Mouse (Mus musculus): ENCODE results near the gene Swap70. TPM values are rescaled to one million over a fixed set of nuclear protein-coding genes. Genes with fewer than 3 reads are reported as not detected.
A peak's percentile ranks its signal among the peaks of the same experiment; 100 is the strongest.

The Swap70 gene
- polyA plus RNA-seq, 1 experiment = 9.8 TPM

GRCm38 (mm10) chr7:110253861-110254260, 32.4 kb downstream of the Swap70 start:
- TF ChIP-seq CTCF (IDR thresholded peaks at IDR 0.05; ENCODE audit: extremely low read depth, insufficient read depth, low read length) (no peak), POLR2A (IDR thresholded peaks at IDR 0.05; ENCODE audit: extremely low read depth, insufficient read depth, low read length) (no peak)
- Histone ChIP-seq H3K4me3 (ENCODE audit: insufficient read depth, low read length) (no peak overlapping the region), H3K4me1 (ENCODE audit: control insufficient read depth, insufficient read depth, low read length) (no peaks in the 10 kb centered on the region), H3K27ac (ENCODE audit: insufficient read depth, low read length) (no peak overlapping the region)

- Histone ChIP-seq H3K27ac (ENCODE audit: insufficient read depth, low read length) (no peak overlapping the region), H3K4me3 (ENCODE audit: insufficient read depth, low read length) (no peak overlapping the region), H3K4me1 (ENCODE audit: control insufficient read depth, insufficient read depth, low read length) (no peaks in the 10 kb centered on the region)
- TF ChIP-seq POLR2A (IDR thresholded peaks at IDR 0.05; ENCODE audit: extremely low read depth, insufficient read depth, low read length) = no peak
- no peak for TF ChIP-seq CTCF (IDR thresholded peaks at IDR 0.05; ENCODE audit: extremely low read depth, insufficient read depth, low read length)
Observed at GRCm38 (mm10) chr7:110254395-110254794, 32.9 kb downstream of the Swap70 start.

- no peak overlapping the region for H3K27ac ChIP-seq (ENCODE audit: insufficient read depth, low read length)
- TF ChIP-seq POLR2A (IDR thresholded peaks at IDR 0.05; ENCODE audit: extremely low read depth, insufficient read depth, low read length) = no peak
- TF ChIP-seq CTCF (IDR thresholded peaks at IDR 0.05; ENCODE audit: extremely low read depth, insufficient read depth, low read length) = no peak
- no peak overlapping the region for H3K4me3 ChIP-seq (ENCODE audit: insufficient read depth, low read length)
- H3K4me1 ChIP-seq (ENCODE audit: control insufficient read depth, insufficient read depth, low read length) = peaks cover 2% of the 10 kb centered on the region
Observed at GRCm38 (mm10) chr7:110257059-110257458, 35.5 kb downstream of the Swap70 start.

- Histone ChIP-seq H3K4me3 (ENCODE audit: insufficient read depth, low read length) (no peak overlapping the region), H3K4me1 (ENCODE audit: control insufficient read depth, insufficient read depth, low read length) (peaks cover 2% of the 10 kb centered on the region)
- TF ChIP-seq POLR2A (IDR thresholded peaks at IDR 0.05; ENCODE audit: extremely low read depth, insufficient read depth, low read length) (no peak), CTCF (IDR thresholded peaks at IDR 0.05; ENCODE audit: extremely low read depth, insufficient read depth, low read length) (no peak)
Observed at GRCm38 (mm10) chr7:110258196-110258950, 36.9 kb downstream of the Swap70 start.

GRCm38 (mm10) chr7:110259966-110260711, 38.6 kb downstream of the Swap70 start:
- Histone ChIP-seq H3K4me3 (ENCODE audit: insufficient read depth, low read length) (no peak overlapping the region), H3K4me1 (ENCODE audit: control insufficient read depth, insufficient read depth, low read length) (peaks cover 2% of the 10 kb centered on the region), H3K27ac (ENCODE audit: insufficient read depth, low read length) (peak overlapping the region; percentile 84; the same call in 1 of the 2 replicates)
- TF ChIP-seq POLR2A (IDR thresholded peaks at IDR 0.05; ENCODE audit: extremely low read depth, insufficient read depth, low read length) (no peak), CTCF (IDR thresholded peaks at IDR 0.05; ENCODE audit: extremely low read depth, insufficient read depth, low read length) (no peak)

More at GRCm38 (mm10) chr7:110258196-110258950, 36.9 kb downstream of the Swap70 start:
- no peak overlapping the region; the same call in 1 of the 2 replicates for H3K27ac ChIP-seq (ENCODE audit: insufficient read depth, low read length)

- TF ChIP-seq CTCF (IDR thresholded peaks at IDR 0.05; ENCODE audit: extremely low read depth, insufficient read depth, low read length) (no peak), POLR2A (IDR thresholded peaks at IDR 0.05; ENCODE audit: extremely low read depth, insufficient read depth, low read length) (no peak)
- H3K4me3 ChIP-seq (ENCODE audit: insufficient read depth, low read length) = no peak overlapping the region
- no peak overlapping the region; the same call in 1 of the 2 replicates for H3K27ac ChIP-seq (ENCODE audit: insufficient read depth, low read length)
- H3K4me1 ChIP-seq (ENCODE audit: control insufficient read depth, insufficient read depth, low read length) = peaks cover 2% of the 10 kb centered on the region
Observed at GRCm38 (mm10) chr7:110261807-110262206, 40.3 kb downstream of the Swap70 start.

GRCm38 (mm10) chr7:110262661-110263060, 41.1 kb downstream of the Swap70 start:
- Histone ChIP-seq H3K4me3 (ENCODE audit: insufficient read depth, low read length) (no peak overlapping the region), H3K4me1 (ENCODE audit: control insufficient read depth, insufficient read depth, low read length) (peaks cover 2% of the 10 kb centered on the region), H3K27ac (ENCODE audit: insufficient read depth, low read length) (no peak overlapping the region)
- TF ChIP-seq CTCF (IDR thresholded peaks at IDR 0.05; ENCODE audit: extremely low read depth, insufficient read depth, low read length) (no peak), POLR2A (IDR thresholded peaks at IDR 0.05; ENCODE audit: extremely low read depth, insufficient read depth, low read length) (no peak)

- peaks cover 2% of the 10 kb centered on the region for H3K4me1 ChIP-seq (ENCODE audit: control insufficient read depth, insufficient read depth, low read length)
- H3K27ac ChIP-seq (ENCODE audit: insufficient read depth, low read length) = no peak overlapping the region
- no peak for TF ChIP-seq CTCF (IDR thresholded peaks at IDR 0.05; ENCODE audit: extremely low read depth, insufficient read depth, low read length)
- no peak for TF ChIP-seq POLR2A (IDR thresholded peaks at IDR 0.05; ENCODE audit: extremely low read depth, insufficient read depth, low read length)
- no peak overlapping the region for H3K4me3 ChIP-seq (ENCODE audit: insufficient read depth, low read length)
Observed at GRCm38 (mm10) chr7:110263474-110263873, 42.0 kb downstream of the Swap70 start.

- no peak overlapping the region for H3K4me3 ChIP-seq (ENCODE audit: insufficient read depth, low read length)
- peak; percentile 83 for TF ChIP-seq CTCF (IDR thresholded peaks at IDR 0.05; ENCODE audit: extremely low read depth, insufficient read depth, low read length)
- TF ChIP-seq POLR2A (IDR thresholded peaks at IDR 0.05; ENCODE audit: extremely low read depth, insufficient read depth, low read length) = no peak
- no peaks in the 10 kb centered on the region for H3K4me1 ChIP-seq (ENCODE audit: control insufficient read depth, insufficient read depth, low read length)
- H3K27ac ChIP-seq (ENCODE audit: insufficient read depth, low read length) = no peak overlapping the region
Observed at GRCm38 (mm10) chr7:110265796-110266195, 44.3 kb downstream of the Swap70 start.

Measured in cortical plate, adult 2 months (tissue).